Mouse (Mus musculus): Measurements from ENCODE around the gene Nsa2.
A peak's percentile ranks its signal among the peaks of the same experiment; 100 is the strongest.

DNA sequence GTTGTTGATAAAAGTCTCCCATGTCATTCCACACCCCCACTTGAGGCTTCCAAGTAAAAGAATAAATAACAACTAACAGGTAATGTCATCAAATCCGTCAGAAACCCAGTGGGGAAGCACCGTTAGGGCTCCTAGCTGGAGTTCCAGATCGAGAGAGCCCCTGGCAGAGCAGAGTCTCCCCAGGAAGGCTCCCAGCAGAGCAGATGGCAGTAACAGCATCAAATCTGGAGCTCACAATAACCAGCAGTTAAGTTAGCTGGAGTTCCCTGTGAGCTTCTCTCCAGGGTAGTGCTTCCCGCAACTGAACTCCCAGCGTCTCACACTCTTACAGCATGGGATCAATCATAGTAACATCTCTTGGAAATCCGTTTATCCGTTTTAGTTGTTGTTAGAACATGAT lies 32.7 kb downstream of the Nsa2 start:
- TF ChIP-seq CTCF (conservative IDR thresholded peaks at IDR 0.05; ENCODE audit: low read length) = no peak
- TF ChIP-seq POU5F1 (IDR thresholded peaks at IDR 0.05; ENCODE audit: borderline replicate concordance, low read length) = no peak
- TF ChIP-seq NANOG (IDR thresholded peaks at IDR 0.05; ENCODE audit: borderline replicate concordance, low read length) = peak; percentile 59; the same call in 1 of the 2 replicates
